Mouse (Mus musculus) megakaryocyte progenitor cell, adult 5-6 weeks (primary cell): Measurements from ENCODE around the gene Dlgap3. TPM values are rescaled to one million over a fixed set of nuclear protein-coding genes. Genes with fewer than 3 reads are reported as not detected.

ENCODE experiments used
- ATAC-seq: replicated peaks from 2 replicates; pipeline ENCODE4 v1.8.0; 2016; ENCODE audit warnings: mild to moderate bottlenecking, moderate TSS enrichment, inconsistent platforms; ENCODE audit not compliant: poor library complexity
- total RNA-seq, 2 experiments: library from RNA; stranded (forward) in 1 of 2; stranded (reverse) in 1 of 2; fragments of 157-497, 149-512 nt in 1 of 2; fragments of 200-1000 nt in 1 of 2; gene quantifications; 2 replicates each; pipeline versions ENCODE4 v1.2.3 to v1.2.4; 2015 to 2017

Dlgap3 gene
- total RNA-seq, 2 experiments from 2014 or later = not detected

DNA sequence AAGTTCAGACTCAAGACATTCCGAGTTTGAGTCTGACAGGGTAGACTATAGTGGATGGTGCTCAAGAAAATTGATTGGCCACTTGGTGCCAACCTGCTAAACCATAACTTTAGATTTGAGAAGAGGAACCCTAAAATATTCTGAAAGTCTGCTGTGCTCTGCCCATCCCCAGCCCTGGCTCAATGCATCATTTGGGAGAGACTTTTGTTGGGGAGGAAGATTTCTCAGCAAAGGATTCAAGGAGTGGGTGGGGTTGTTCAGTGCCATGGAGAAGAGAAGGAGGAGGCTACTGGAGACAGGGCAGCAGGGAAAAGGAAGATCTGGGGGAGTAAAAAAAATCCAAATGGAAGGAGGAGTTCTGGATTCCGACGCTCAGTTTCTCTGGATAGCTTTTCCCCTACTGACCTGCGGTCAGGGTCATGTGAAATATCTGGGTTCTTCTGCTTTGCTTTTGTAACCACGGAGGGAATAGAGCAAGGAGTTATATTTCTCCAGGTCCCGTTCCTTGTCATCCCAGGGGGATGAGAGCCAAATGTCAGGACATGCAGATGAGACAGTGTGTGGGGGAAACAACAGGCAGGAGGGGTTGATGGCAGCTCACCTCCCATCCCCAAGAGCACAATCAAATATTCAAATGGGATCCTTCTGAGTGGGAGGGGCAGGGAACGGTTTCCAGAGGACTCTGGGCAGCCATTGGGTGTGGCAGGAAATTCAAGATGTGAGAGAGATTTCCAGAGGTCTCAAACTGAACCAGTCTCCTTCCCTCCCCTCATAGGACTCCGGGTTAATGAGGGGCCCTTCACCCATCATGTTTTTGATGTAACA lies 5.3 kb downstream of the Dlgap3 start:
- ATAC-seq = no peak

- ATAC-seq = no peak
Observed at GRCm38 (mm10) chr4:127174900-127175278, 5.9 kb downstream of the Dlgap3 start.

- ATAC-seq = no peak
Observed at GRCm38 (mm10) chr4:127177961-127178360, 9.0 kb downstream of the Dlgap3 start.

DNA sequence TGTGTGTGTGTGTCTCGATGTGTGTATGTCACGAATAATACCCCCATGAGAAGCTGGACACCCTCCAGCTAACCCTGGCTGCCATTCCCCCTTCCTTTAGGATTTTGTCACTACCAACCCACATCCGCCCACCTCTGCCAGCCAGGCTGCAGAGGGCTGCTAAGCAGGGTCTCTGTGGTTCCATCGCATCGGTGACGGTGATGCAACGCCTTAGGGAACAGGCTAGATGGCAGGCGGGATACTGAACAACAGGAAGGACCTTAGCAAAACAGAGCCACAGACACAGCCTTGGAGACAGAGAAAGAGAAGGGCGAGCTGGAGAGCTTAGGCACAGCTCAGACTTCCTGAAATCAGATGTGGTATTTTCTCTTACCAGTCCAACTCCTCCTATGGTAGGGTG lies 9.7 kb downstream of the Dlgap3 start:
- ATAC-seq = no peak

DNA sequence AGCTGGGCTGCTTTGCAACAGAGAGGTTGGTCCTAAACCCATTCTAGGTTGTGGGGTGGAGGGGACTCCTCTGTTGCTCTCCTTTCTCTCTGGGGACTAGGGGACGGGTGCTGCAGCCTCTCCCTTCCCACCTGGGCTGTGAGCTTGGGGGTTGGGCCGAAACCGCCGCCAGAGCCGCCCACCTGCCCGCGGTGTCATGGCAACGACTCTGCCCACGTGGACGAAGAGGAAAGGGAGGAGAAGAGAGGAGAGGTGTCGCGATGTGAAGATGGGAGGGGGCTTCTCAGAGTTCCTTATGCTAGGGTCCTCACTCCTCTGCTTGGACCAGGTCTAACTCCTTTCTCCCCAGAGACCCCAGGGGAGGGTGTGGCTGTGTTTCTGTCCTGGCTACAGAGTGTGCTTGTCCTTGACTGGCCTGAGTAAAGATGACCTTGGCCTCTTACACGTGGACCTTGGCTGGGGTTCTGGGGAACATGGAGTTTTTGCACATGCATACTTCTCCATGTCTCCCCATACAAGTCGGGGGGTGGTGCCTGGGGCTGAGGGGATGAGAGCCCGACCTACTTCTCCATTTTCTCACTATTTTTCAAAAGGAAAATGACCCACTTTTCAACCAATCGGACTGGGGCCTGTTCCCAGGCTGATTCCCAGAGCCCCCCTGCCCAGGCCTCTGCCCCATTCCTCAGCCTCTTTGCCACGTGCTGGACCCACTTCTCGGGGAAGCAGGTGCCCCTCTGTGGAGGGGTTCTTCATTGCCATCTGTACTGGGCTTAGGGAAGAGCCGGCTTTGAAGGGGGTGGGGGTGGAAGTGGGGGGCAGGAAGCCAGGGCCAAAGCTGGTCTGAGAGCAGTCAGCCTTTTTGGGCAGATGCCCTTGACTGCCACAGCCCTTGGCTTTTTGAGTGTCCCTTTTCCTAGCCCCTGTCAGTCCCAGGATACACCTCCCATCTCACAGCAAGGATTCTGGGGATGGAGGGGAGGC lies 10.8 kb downstream of the Dlgap3 start:
- no peak for ATAC-seq

GRCm38 (mm10) chr4:127180450-127180840 lies 11.4 kb downstream of the Dlgap3 start:
- no peak for ATAC-seq

DNA sequence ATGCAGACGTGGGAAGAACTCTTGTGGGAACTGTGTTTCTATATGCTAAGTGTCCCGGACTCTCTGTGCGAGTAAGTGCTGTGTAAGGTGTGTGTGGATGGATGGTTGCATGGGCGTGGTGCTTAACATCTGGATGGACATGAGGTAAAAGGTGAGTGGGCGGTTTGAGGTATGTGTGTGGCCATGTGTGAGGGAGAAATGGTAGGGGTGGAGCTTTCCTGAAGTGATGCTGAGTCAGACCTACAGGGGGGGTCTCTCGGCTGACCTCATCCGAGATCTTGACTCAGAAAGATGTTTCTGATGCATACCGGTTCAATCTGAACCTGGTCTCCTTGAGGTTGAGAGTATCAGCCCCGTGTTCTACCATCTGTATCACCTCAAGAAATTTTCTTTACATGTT lies 12.0 kb downstream of the Dlgap3 start:
- no peak for ATAC-seq

DNA sequence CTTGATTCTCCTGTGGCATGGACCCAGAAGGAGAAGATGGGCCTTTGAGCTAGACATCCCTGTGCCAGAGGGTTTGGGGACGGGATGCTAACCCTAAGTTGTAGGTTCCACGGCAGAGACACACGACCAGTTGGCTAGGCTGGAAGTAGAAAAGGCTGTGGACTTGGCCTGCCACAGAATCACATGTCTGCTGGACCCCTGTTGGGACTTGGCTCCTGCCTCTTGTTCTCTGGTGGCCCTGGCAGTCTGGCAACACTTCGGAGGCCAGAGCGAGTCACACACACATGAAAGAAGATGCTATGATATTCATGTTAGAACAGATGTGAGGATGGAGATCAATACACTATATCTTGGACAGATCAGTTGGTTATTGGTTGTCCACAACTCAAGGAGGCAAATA lies 14.9 kb downstream of the Dlgap3 start:
- no peak for ATAC-seq

DNA sequence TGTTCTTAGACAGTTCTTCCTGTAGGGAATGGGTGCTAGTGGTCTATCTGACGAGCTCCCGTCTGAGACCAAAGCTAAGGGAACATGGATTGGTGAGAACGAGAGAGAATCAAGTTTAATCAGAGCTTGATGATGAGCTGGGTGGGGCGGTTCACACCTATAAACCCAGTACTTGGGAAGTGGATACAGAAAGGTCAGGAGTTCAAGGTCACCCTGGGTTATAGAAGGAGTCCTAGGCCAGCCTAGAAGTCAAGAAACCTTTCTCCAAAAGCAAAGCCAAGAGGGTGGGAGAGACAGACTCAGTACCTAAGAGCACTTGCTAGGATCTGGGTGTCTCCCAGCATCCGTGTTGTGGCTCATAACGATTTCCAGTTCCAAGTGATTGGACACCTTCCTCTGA lies 21.9 kb downstream of the Dlgap3 start:
- no peak for ATAC-seq

- ATAC-seq = no peak
Observed at GRCm38 (mm10) chr4:127192704-127193103, 23.7 kb downstream of the Dlgap3 start.

DNA sequence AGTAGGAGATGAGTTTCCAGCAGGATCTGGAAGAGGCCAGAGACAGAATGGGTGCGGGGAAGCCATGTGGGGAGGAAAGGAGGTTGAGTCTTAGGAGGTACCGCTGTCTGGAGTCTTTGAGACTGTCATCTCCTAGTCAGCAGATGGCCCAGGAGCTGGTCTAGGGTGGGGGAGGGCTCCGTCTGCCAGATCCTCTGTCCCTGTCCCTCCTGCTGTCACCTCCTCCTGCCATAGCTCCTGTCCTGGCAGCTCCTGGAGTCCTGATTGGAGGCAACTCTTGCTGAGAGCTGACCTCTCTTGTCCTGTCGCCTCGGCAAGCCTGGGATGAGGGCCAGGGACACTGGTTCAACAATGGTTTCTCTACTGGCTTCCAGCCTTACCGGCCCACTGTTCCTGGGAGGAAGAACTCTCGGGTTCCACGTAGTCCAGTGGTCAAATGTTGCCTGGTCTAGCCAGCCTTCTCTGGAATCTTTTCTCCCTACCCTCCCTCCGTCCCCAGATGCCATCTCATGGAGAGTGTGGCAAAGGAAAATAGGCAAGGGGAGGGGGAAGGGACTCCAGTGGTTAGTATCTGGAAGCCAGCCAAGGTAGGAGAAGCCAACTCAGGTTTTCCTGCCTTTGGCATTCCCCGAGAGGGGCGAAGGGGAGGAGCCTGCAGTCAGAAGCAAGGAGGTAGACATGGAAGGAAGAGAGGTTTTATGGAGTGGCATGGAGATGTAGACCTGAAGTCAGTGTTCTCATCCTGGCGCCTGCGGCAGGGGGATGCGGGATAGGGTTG lies 24.6 kb downstream of the Dlgap3 start:
- ATAC-seq = no peak

GRCm38 (mm10) chr4:127194477-127195269 lies 25.7 kb downstream of the Dlgap3 start:
- no peak for ATAC-seq

- ATAC-seq = no peak
Observed at GRCm38 (mm10) chr4:127198609-127199008, 29.6 kb downstream of the Dlgap3 start.

DNA sequence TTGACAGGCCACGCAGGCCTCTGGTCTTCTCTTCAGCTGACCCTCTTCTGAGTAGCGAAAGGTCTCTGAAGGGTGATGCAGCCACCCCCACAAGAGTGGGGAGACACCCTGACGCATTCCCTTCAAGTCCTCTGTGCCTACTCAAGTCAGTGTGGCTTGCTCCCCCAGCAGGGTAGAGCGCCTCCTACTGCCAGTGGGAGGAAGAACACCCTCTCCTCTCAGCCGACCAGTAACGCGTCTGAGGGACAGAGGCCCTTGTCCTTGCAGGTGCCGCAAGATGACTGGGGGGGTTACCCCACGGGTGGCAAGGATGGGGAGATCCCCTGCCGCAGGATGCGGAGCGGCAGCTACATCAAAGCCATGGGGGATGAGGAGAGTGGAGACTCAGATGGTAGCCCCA lies 30.4 kb downstream of the Dlgap3 start:
- ATAC-seq = peak; percentile 50; the same call in 1 of the 2 replicates

- no peak for ATAC-seq
Observed at GRCm38 (mm10) chr4:127200164-127200722, 31.2 kb downstream of the Dlgap3 start.

- no peak for ATAC-seq
Observed at GRCm38 (mm10) chr4:127200769-127201617, 32.0 kb downstream of the Dlgap3 start.

DNA sequence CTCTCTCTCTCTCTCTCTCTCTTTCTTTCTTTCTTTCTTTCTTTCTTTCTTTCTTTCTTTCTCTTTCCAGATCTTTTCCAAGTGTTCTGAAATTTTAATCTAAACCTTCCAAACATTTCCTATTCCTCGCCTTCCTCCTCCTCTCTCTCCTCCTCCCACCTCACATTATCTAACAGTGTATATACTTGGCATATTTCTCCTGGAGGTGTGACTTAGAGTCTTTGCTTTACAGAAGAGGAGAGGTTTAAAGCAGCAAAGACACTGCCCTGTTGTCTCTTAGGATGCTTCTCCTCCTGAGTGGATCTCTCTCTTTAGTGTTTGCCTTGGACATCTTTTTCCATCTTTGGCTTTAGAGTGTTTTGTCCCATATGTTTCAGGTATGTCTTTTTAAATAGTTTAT lies 34.1 kb downstream of the Dlgap3 start:
- ATAC-seq = no peak

GRCm38 (mm10) chr4:127211318-127211717 lies 42.3 kb downstream of the Dlgap3 start:
- ATAC-seq = no peak

- no peak for ATAC-seq
Observed at GRCm38 (mm10) chr4:127214510-127214909, 45.5 kb downstream of the Dlgap3 start.
